In genomic region chr11:116110540-116110939, GRCm38 (mm10) we compare ENCODE assay signal across 8 mouse cellular contexts. TPM values are rescaled to one million over a fixed set of nuclear protein-coding genes. Genes with fewer than 3 reads are reported as not detected.
A peak's percentile ranks its signal among the peaks of the same experiment; 100 is the strongest.
DNase-seq lines count a peak whose midpoint lies in the region; ATAC-seq and TF ChIP-seq lines count a peak whose summit lies in the region.

No protein-coding gene starts in this region.

- TF ChIP-seq CTCF in olfactory bulb, adult 2 months (IDR thresholded peaks at IDR 0.05; ENCODE audit: insufficient read depth, low read depth, low read length) = no peak

- no peak for TF ChIP-seq POLR2A in olfactory bulb, adult 2 months (IDR thresholded peaks at IDR 0.05; ENCODE audit: insufficient read depth, low read depth, low read length)

- H3K27ac ChIP-seq in kidney, embryonic 16.5 days (ENCODE audit: low read length) = 0 out of 2 replicates have a peak overlapping the region, but pooled peaks have one; percentile 10
- peak overlapping the region; percentile 61 for H3K27ac ChIP-seq in liver, embryonic 16.5 days (ENCODE audit: low read length)
- no peak overlapping the region for H3K27ac ChIP-seq in olfactory bulb, adult 2 months (ENCODE audit: insufficient read depth, low read depth, low read length)

- no peaks in the 10 kb centered on the region for H3K9me3 ChIP-seq in kidney, embryonic 16.5 days (ENCODE audit: low read length)
- no peaks in the 10 kb centered on the region for H3K9me3 ChIP-seq in liver, embryonic 16.5 days (replicated peaks; ENCODE audit: control insufficient read depth, low read length)

- peak; percentile 21; the same call in 1 of the 2 replicates for ATAC-seq in kidney, embryonic 16.5 days (ENCODE audit: low FRiP score, low TSS enrichment)
- peak; percentile 57 for ATAC-seq in granulocyte monocyte progenitor cell, adult 5-6 weeks (replicated peaks; ENCODE audit: poor library complexity, severe bottlenecking)
- 0 out of 2 replicates have a peak, but pooled peaks have one; percentile 7 for ATAC-seq in liver, embryonic 16.5 days (ENCODE audit: low read depth)

- H3K4me1 ChIP-seq in kidney, embryonic 16.5 days (ENCODE audit: insufficient read depth, low read length) = peaks cover 52% of the 10 kb centered on the region
- H3K4me1 ChIP-seq in liver, embryonic 16.5 days (ENCODE audit: control insufficient read depth, low read depth, low read length) = peaks cover 34% of the 10 kb centered on the region
- peaks cover 31% of the 10 kb centered on the region for H3K4me1 ChIP-seq in olfactory bulb, adult 2 months (ENCODE audit: control insufficient read depth, insufficient read depth, low read length)

- H3K36me3 ChIP-seq in kidney, embryonic 16.5 days (ENCODE audit: insufficient read depth, low read length) = no peaks in the 10 kb centered on the region
- H3K36me3 ChIP-seq in liver, embryonic 16.5 days (ENCODE audit: control insufficient read depth, insufficient read depth) = no peaks in the 10 kb centered on the region

- peaks cover 47% of the 10 kb centered on the region for H3K27me3 ChIP-seq in kidney, embryonic 16.5 days (ENCODE audit: insufficient read depth, low read length)
- peaks cover 45% of the 10 kb centered on the region for H3K27me3 ChIP-seq in liver, embryonic 16.5 days (ENCODE audit: control insufficient read depth, insufficient read depth, low read depth, low read length)

- no peak for DNase-seq in kidney, adult 9 months
- DNase-seq in cerebellum, postnatal 10 days = no peak
- DNase-seq in Muller cell, postnatal 12 days (ENCODE audit: inconsistent ontology term) = no peak
- DNase-seq in embryo, embryonic 11 days = no peak

- WGBS in kidney, embryonic 16.5 days = 18% methylated on average over 10 of the region's 10 CpGs
- WGBS in liver, embryonic 16.5 days (ENCODE audit: insufficient replicate concordance) = 16% methylated on average over 10 of the region's 10 CpGs
- WGBS in olfactory bulb, adult 2 months = 42% methylated on average over 10 of the region's 10 CpGs

- peak overlapping the region; percentile 71 for H3K4me2 ChIP-seq in kidney, embryonic 16.5 days (replicated peaks; ENCODE audit: low read depth, low read length)
- H3K4me2 ChIP-seq in liver, embryonic 16.5 days (ENCODE audit: low read depth, low read length) = peak overlapping the region; percentile 59

- peak overlapping the region; percentile 61 for H3K4me3 ChIP-seq in kidney, embryonic 16.5 days (ENCODE audit: low read length)
- peak overlapping the region; percentile 60 for H3K4me3 ChIP-seq in liver, embryonic 16.5 days (ENCODE audit: low read depth, low read length)
- H3K4me3 ChIP-seq in olfactory bulb, adult 2 months (ENCODE audit: insufficient read depth, low read depth, low read length) = peak overlapping the region; percentile 15; the same call in 1 of the 2 replicates

- peak overlapping the region; percentile 71 for H3K9ac ChIP-seq in kidney, embryonic 16.5 days (replicated peaks; ENCODE audit: low read length)
- H3K9ac ChIP-seq in liver, embryonic 16.5 days (ENCODE audit: low read depth, low read length) = peak overlapping the region; percentile 61; the same call in 1 of the 2 replicates

RNA-seq across cellular contexts. Expression of gene Trim47, which starts 16.5 kb away (rescaled TPM):
- polyA plus RNA-seq in kidney, embryonic 16.5 days (2015; fragmentation: Nextera tagmentation; extraction: Ambion mirVana) = 23.9 and 31.2 TPM in 2 replicates
- 1.9 TPM in 1 of 2 replicates, not detected in the other for total RNA-seq in granulocyte monocyte progenitor cell, adult 5-6 weeks (2014; fragmentation: Nextera tagmentation)
- 3.1 TPM in 1 of 2 replicates, not detected in the other for total RNA-seq in granulocyte monocyte progenitor cell, adult 5-6 weeks (2017)
- polyA plus RNA-seq in liver, embryonic 16.5 days (2015; fragmentation: Nextera tagmentation; extraction: Ambion mirVana) = 5.1 and 6.2 TPM in 2 replicates
- not detected in 2 replicates for polyA plus RNA-seq in olfactory bulb, adult 2 months (2012; ENCODE audit: insufficient read depth, insufficient read length, low replicate concordance, missing spikeins)

RNA-seq across cellular contexts. Expression of gene Trim65, which starts 20.4 kb away (rescaled TPM):
- polyA plus RNA-seq in kidney, embryonic 16.5 days (2015; fragmentation: Nextera tagmentation; extraction: Ambion mirVana) = 4.9 and 6.3 TPM in 2 replicates
- 11.6 and 18.1 TPM in 2 replicates for total RNA-seq in granulocyte monocyte progenitor cell, adult 5-6 weeks (2014; fragmentation: Nextera tagmentation)
- 3.7 and 7.0 TPM in 2 replicates for total RNA-seq in granulocyte monocyte progenitor cell, adult 5-6 weeks (2017)
- polyA plus RNA-seq in liver, embryonic 16.5 days (2015; fragmentation: Nextera tagmentation; extraction: Ambion mirVana) = 1.2 and 1.5 TPM in 2 replicates
- not detected in 2 replicates for polyA plus RNA-seq in olfactory bulb, adult 2 months (2012; ENCODE audit: insufficient read depth, insufficient read length, low replicate concordance, missing spikeins)

RNA-seq across cellular contexts. Expression of gene Wbp2, which starts 23.7 kb away (rescaled TPM):
- polyA plus RNA-seq in kidney, embryonic 16.5 days (2015; fragmentation: Nextera tagmentation; extraction: Ambion mirVana) = 99.4 and 123 TPM in 2 replicates
- total RNA-seq in granulocyte monocyte progenitor cell, adult 5-6 weeks (2014; fragmentation: Nextera tagmentation) = 83.3 and 96.6 TPM in 2 replicates
- total RNA-seq in granulocyte monocyte progenitor cell, adult 5-6 weeks (2017) = 13.6 and 17.3 TPM in 2 replicates
- polyA plus RNA-seq in liver, embryonic 16.5 days (2015; fragmentation: Nextera tagmentation; extraction: Ambion mirVana) = 85.2 and 110 TPM in 2 replicates
- polyA plus RNA-seq in olfactory bulb, adult 2 months (2012; ENCODE audit: insufficient read depth, insufficient read length, low replicate concordance, missing spikeins) = 339 TPM in 1 of 2 replicates, not detected in the other

RNA-seq across cellular contexts. Expression of gene Mrpl38, which starts 28.1 kb away (rescaled TPM):
- 119 and 120 TPM in 2 replicates for polyA plus RNA-seq in kidney, embryonic 16.5 days (2015; fragmentation: Nextera tagmentation; extraction: Ambion mirVana)
- 52.1 and 60.1 TPM in 2 replicates for total RNA-seq in granulocyte monocyte progenitor cell, adult 5-6 weeks (2014; fragmentation: Nextera tagmentation)
- total RNA-seq in granulocyte monocyte progenitor cell, adult 5-6 weeks (2017) = 22.8 and 29.6 TPM in 2 replicates
- polyA plus RNA-seq in liver, embryonic 16.5 days (2015; fragmentation: Nextera tagmentation; extraction: Ambion mirVana) = 44.4 and 44.7 TPM in 2 replicates
- not detected in 2 replicates for polyA plus RNA-seq in olfactory bulb, adult 2 months (2012; ENCODE audit: insufficient read depth, insufficient read length, low replicate concordance, missing spikeins)

RNA-seq across cellular contexts. Expression of gene Unc13d, which starts 32.8 kb away (rescaled TPM):
- polyA plus RNA-seq in kidney, embryonic 16.5 days (2015; fragmentation: Nextera tagmentation; extraction: Ambion mirVana) = 1.00 and 1.4 TPM in 2 replicates
- total RNA-seq in granulocyte monocyte progenitor cell, adult 5-6 weeks (2014; fragmentation: Nextera tagmentation) = 19.1 and 26.7 TPM in 2 replicates
- 18.2 and 21.1 TPM in 2 replicates for total RNA-seq in granulocyte monocyte progenitor cell, adult 5-6 weeks (2017)
- 17.8 and 20.4 TPM in 2 replicates for polyA plus RNA-seq in liver, embryonic 16.5 days (2015; fragmentation: Nextera tagmentation; extraction: Ambion mirVana)
- not detected in 2 replicates for polyA plus RNA-seq in olfactory bulb, adult 2 months (2012; ENCODE audit: insufficient read depth, insufficient read length, low replicate concordance, missing spikeins)

Comparison
In these comparisons a context has a peak if more than half of its experiments do, and no peak if none do; other contexts are left out.
1. ATAC-seq: peak in every context shown above with its lines; median percentile 57 in granulocyte monocyte progenitor cell, adult 5-6 weeks; 21 in kidney, embryonic 16.5 days; 7 in liver, embryonic 16.5 days.